Mouse (Mus musculus) layer of hippocampus, adult 2 months (tissue): ENCODE measurements around the gene Fam199x. TPM values are rescaled to one million over a fixed set of nuclear protein-coding genes. Genes with fewer than 3 reads are reported as not detected.

ENCODE experiments used
- DNase-seq, 2 experiments: peaks; one replicate each; pipeline ENCODE4 v3.0.0; 2022; ENCODE audit warnings: low spot score in 2 of 2
- H3K27ac ChIP-seq: fragments of 200-600 bp; 2 replicates; pipeline ENCODE4 v1.8.1; 2022
- H3K4me3 ChIP-seq: fragments of 200-600 bp; 2 replicates; pipeline ENCODE4 v1.8.1; 2022; ENCODE audit warnings: mild to moderate bottlenecking
- CTCF ChIP-seq: fragments of 200-600 bp; conservative IDR thresholded peaks from 2 replicates; pipeline ENCODE4 v1.8.1; 2022; ENCODE audit warnings: antibody characterized with exemption, mild to moderate bottlenecking, moderate library complexity
- long read RNA-seq, 2 experiments: library from polyadenylated mRNA; stranded (forward); transcript quantifications; one replicate each; pipeline ENCODE4 v2.0.0; 2021; ENCODE audit warnings: borderline mapping rate in 2 of 2
- total RNA-seq, 2 experiments: library from RNA; stranded (reverse); gene quantifications; 2 replicates each; pipeline ENCODE4 v1.2.3; 2021

Fam199x gene
- 1 to 10 TPM; 8.4 to 8.7 TPM for total RNA-seq
- long read RNA-seq, experiment 1, full-length matches to known transcripts = 7 of 7 reads
- long read RNA-seq, experiment 1, partial matches to known transcripts = 0 of 7 reads
- long read RNA-seq, experiment 1, other reads (novel, unspliced or antisense) = 0 of 7 reads
- long read RNA-seq, experiment 2, full-length matches to known transcripts = 7 of 9 reads
- long read RNA-seq, experiment 2, partial matches to known transcripts = 0 of 9 reads
- long read RNA-seq, experiment 2, other reads (novel, unspliced or antisense) = 2 of 9 reads

GRCm38 (mm10) chrX:137049425-137050225, at the start of gene Fam199x:
Gene Fam199x (plus strand): TSS chrX:137049594.
- DNase-seq = peak; percentile 61 to 64
- Histone ChIP-seq H3K27ac (peak within 1 kb of the TSS; percentile 76), H3K4me3 (peak within 1 kb of the TSS; percentile 75)
- peak; percentile 72 for TF ChIP-seq CTCF

- Histone ChIP-seq H3K4me3 (no peak overlapping the region), H3K27ac (no peak overlapping the region)
- DNase-seq = peak; percentile 40 to 50
- TF ChIP-seq CTCF = peak; percentile 81
Observed at GRCm38 (mm10) chrX:137015099-137015709, 34.2 kb upstream of the Fam199x start.

GRCm38 (mm10) chrX:137017668-137018067, 31.7 kb upstream of the Fam199x start:
- TF ChIP-seq CTCF = no peak
- no peak overlapping the region for H3K27ac ChIP-seq
- H3K4me3 ChIP-seq = no peak overlapping the region
- no peak for DNase-seq

- no peak overlapping the region for H3K27ac ChIP-seq
- H3K4me3 ChIP-seq = no peak overlapping the region
- peak; percentile 84 for TF ChIP-seq CTCF
- DNase-seq = peak in 1 of 2 experiments; percentile 63
Observed at GRCm38 (mm10) chrX:137019310-137019709, 30.1 kb upstream of the Fam199x start.

- no peak for DNase-seq
- H3K27ac ChIP-seq = no peak overlapping the region
- no peak for TF ChIP-seq CTCF
- H3K4me3 ChIP-seq = no peak overlapping the region
Observed at GRCm38 (mm10) chrX:137030916-137031315, 18.5 kb upstream of the Fam199x start.

GRCm38 (mm10) chrX:137031726-137032125, 17.7 kb upstream of the Fam199x start:
- Histone ChIP-seq H3K27ac (no peak overlapping the region), H3K4me3 (no peak overlapping the region)
- no peak for TF ChIP-seq CTCF
- DNase-seq = no peak

GRCm38 (mm10) chrX:137034322-137034721, 15.1 kb upstream of the Fam199x start:
- H3K27ac ChIP-seq = no peak overlapping the region
- no peak for TF ChIP-seq CTCF
- H3K4me3 ChIP-seq = no peak overlapping the region
- no peak for DNase-seq

GRCm38 (mm10) chrX:137037470-137037999, 11.9 kb upstream of the Fam199x start:
- H3K4me3 ChIP-seq = peak overlapping the region; percentile 67
- TF ChIP-seq CTCF = no peak
- no peak for DNase-seq
- H3K27ac ChIP-seq = peak overlapping the region; percentile 97

- H3K27ac ChIP-seq = peak within 1 kb of the TSS; percentile 97
- DNase-seq = peak; percentile 83 to 84
- peak within 1 kb of the TSS; percentile 67 for H3K4me3 ChIP-seq
- TF ChIP-seq CTCF = no peak
Observed at GRCm38 (mm10) chrX:137038000-137038483, 11.4 kb upstream of the Fam199x start, which contains the start of gene Slc25a53. Gene Slc25a53 (minus strand): TSS chrX:137038302.

- TF ChIP-seq CTCF = no peak
- peak overlapping the region; percentile 97 for H3K27ac ChIP-seq
- no peak for DNase-seq
- peak overlapping the region; percentile 67 for H3K4me3 ChIP-seq
Observed at GRCm38 (mm10) chrX:137038502-137038901, 10.9 kb upstream of the Fam199x start.

- H3K4me3 ChIP-seq = peak overlapping the region; percentile 75
- no peak for DNase-seq
- TF ChIP-seq CTCF = no peak
- peak overlapping the region; percentile 76; the same call in 1 of the 2 replicates for H3K27ac ChIP-seq
Observed at GRCm38 (mm10) chrX:137049060-137049424, 352 bp upstream of the Fam199x start.

- TF ChIP-seq CTCF = no peak
- peak; percentile 13 to 21 for DNase-seq
- Histone ChIP-seq H3K27ac (no peak overlapping the region), H3K4me3 (no peak overlapping the region)
Observed at GRCm38 (mm10) chrX:137063202-137063601, 13.8 kb downstream of the Fam199x start.

- TF ChIP-seq CTCF = no peak
- H3K27ac ChIP-seq = no peak overlapping the region
- no peak for DNase-seq
- H3K4me3 ChIP-seq = no peak overlapping the region
Observed at GRCm38 (mm10) chrX:137104531-137104930, 55.1 kb downstream of the Fam199x start.
